Mouse (Mus musculus): ENCODE measurements around the gene Psmb9. TPM values are rescaled to one million over a fixed set of nuclear protein-coding genes. Genes with fewer than 3 reads are reported as not detected.

The Psmb9 gene
- 19.8 TPM for polyA plus RNA-seq (2014; fragmentation: Illumina TruSeq; extraction: RNeasy Lipid Tissue Mini Kit (QIAGEN cat#74804); ENCODE audit: low read depth, low replicate concordance)

DNA sequence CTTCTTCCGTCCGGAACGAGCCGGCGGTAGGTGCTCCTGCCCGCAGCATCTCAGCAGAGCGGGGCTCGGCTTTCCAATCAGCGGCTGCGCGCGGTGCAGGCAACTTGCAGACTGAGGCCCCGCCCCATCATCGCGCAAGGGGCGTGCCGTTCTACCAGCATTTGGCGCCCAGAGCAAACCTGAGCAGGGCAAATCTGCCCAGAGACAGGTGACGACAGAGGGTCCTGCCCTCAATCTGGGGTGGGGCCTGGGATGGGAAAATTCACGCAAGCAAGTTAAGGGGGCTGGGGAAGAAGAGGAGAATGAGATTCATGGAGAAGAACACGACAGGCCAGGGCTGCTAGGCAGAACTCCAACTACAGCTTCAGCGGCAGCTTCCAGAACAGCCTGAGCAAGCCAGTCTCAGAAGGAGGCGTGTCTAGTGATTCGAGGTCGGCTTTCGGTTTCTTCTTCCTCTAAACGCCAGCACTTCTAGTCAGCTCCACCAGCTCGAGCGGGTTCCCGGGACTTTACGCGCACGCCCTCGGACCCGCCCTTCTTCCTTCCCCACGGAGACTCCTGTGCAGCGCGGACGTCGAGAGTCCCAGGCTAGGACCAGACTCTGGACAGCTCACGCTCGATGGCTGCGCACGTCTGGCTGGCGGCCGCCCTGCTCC, at the start of gene Psmb9, which contains the start of gene Tap1:
Gene Psmb9 (minus strand): TSS at position 504 of the 656 bp plus-strand sequence.
Gene Tap1 (plus strand): TSS at position 293 of the 656 bp plus-strand sequence.

GRCm38 (mm10) chr17:34203444-34203843, 15.9 kb upstream of the Psmb9 start, which contains the start of gene Tap2:
Gene Tap2 (plus strand): TSS chr17:34203527.

DNA sequence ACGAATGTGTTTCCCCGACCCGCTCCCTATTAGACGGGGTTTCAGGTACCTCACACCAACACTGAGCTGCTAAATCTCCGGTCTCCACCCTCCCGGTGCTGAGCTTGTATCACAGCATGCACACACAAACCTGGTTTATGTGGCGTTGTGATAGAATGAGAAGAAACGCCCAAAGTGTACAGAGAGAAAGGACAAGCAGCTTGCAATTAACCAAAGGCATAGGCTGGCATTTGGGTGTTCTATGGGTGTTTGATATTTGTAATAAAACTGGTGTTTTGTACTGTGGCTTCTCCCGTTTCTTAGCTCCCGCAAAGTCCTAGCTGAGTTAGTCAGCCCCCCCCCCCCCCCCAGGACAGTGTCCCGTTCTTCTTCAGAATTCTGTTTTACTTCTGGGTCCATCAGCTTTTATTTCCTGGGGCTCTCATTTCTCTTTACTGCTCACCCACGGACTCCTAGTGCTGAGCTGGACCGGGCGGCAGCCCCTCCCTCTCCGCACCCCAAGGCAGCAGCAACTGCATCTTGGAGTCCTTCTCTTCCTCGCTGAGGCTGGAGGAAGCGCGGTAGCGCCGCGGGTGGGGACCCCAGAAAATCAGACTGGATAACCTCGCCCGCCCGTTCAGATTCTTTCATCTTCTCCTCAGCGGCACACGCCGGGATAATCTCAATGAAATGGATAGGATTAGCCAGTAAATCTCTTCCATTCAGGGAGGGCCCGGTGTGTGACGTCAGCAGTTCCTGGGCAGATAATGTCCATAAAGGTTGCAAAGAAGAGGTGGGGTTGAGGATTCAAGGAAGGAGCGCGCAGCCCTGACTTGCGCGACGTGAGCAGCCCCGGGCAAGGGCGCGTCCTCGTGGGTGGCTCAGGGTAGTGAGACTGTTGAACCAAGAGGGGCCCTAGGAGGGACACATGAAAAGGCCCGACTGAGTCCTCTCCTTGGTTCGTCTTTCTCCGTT, 9.7 kb upstream of the Psmb9 start, which contains the start of gene Psmb8:
Gene Psmb8 (plus strand): TSS at position 781 of the 954 bp plus-strand sequence.

DNA sequence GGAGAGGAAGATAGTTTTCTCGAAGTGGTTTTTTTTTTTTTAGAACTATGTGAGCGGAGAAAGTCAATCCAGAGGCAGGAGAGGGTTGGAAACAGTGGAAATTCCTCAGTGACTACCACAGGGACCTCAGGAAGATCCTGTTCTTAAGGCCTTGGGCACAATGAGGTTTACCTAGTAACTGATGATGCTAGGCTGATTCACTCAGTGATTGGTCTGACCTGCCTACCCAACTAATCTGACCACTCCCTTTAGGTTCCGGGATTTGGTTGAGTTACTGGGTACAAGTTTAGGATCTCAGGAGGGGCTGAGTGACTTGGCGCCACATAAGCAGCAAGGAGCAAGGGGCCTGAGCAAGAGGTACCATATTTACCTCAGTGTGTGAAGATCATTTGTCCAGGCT, 34.6 kb downstream of the Psmb9 start, which contains the start of gene H2-DMb1:
Gene H2-DMb1 (plus strand): TSS at position 150 of the 400 bp plus-strand sequence.

GRCm38 (mm10) chr17:34143033-34143432, 44.5 kb downstream of the Psmb9 start, which contains the start of gene H2-DMb2:
Gene H2-DMb2 (plus strand): TSS chr17:34143307.

Other genes starting within 250 kb of the Psmb9 start
- 70.9 TPM for gene Pfdn6, start 247.4 kb downstream of the Psmb9 start, polyA plus RNA-seq (2014; fragmentation: Illumina TruSeq; extraction: RNeasy Lipid Tissue Mini Kit (QIAGEN cat#74804); ENCODE audit: low read depth, low replicate concordance)
- 14.0 TPM for gene Wdr46, start 247.1 kb downstream of the Psmb9 start, polyA plus RNA-seq (2014; fragmentation: Illumina TruSeq; extraction: RNeasy Lipid Tissue Mini Kit (QIAGEN cat#74804); ENCODE audit: low read depth, low replicate concordance)
- 5.6 TPM for gene B3galt4, start 236.3 kb downstream of the Psmb9 start, polyA plus RNA-seq (2014; fragmentation: Illumina TruSeq; extraction: RNeasy Lipid Tissue Mini Kit (QIAGEN cat#74804); ENCODE audit: low read depth, low replicate concordance)
- gene Vps52, start 232.0 kb downstream of the Psmb9 start, polyA plus RNA-seq (2014; fragmentation: Illumina TruSeq; extraction: RNeasy Lipid Tissue Mini Kit (QIAGEN cat#74804); ENCODE audit: low read depth, low replicate concordance) = 36.0 TPM
- 1,863 TPM for gene Rps18, start 231.8 kb downstream of the Psmb9 start, polyA plus RNA-seq (2014; fragmentation: Illumina TruSeq; extraction: RNeasy Lipid Tissue Mini Kit (QIAGEN cat#74804); ENCODE audit: low read depth, low replicate concordance)
- 1,539 TPM for gene H2-K1, start 187.4 kb downstream of the Psmb9 start, polyA plus RNA-seq (2014; fragmentation: Illumina TruSeq; extraction: RNeasy Lipid Tissue Mini Kit (QIAGEN cat#74804); ENCODE audit: low read depth, low replicate concordance)
- gene Ring1, start 163.1 kb downstream of the Psmb9 start, polyA plus RNA-seq (2014; fragmentation: Illumina TruSeq; extraction: RNeasy Lipid Tissue Mini Kit (QIAGEN cat#74804); ENCODE audit: low read depth, low replicate concordance) = 30.7 TPM
- gene H2-Ke6, start 159.7 kb downstream of the Psmb9 start, polyA plus RNA-seq (2014; fragmentation: Illumina TruSeq; extraction: RNeasy Lipid Tissue Mini Kit (QIAGEN cat#74804); ENCODE audit: low read depth, low replicate concordance) = 92.5 TPM
- gene Slc39a7, start 156.1 kb downstream of the Psmb9 start, polyA plus RNA-seq (2014; fragmentation: Illumina TruSeq; extraction: RNeasy Lipid Tissue Mini Kit (QIAGEN cat#74804); ENCODE audit: low read depth, low replicate concordance) = 158 TPM
- gene Rxrb, start 156.0 kb downstream of the Psmb9 start, polyA plus RNA-seq (2014; fragmentation: Illumina TruSeq; extraction: RNeasy Lipid Tissue Mini Kit (QIAGEN cat#74804); ENCODE audit: low read depth, low replicate concordance) = 38.6 TPM
- 1.0 TPM for gene Col11a2, start 148.3 kb downstream of the Psmb9 start, polyA plus RNA-seq (2014; fragmentation: Illumina TruSeq; extraction: RNeasy Lipid Tissue Mini Kit (QIAGEN cat#74804); ENCODE audit: low read depth, low replicate concordance)
- gene H2-Oa, start 95.4 kb downstream of the Psmb9 start, polyA plus RNA-seq (2014; fragmentation: Illumina TruSeq; extraction: RNeasy Lipid Tissue Mini Kit (QIAGEN cat#74804); ENCODE audit: low read depth, low replicate concordance) = 1.3 TPM
- 48.1 TPM for gene H2-DMa, start 68.2 kb downstream of the Psmb9 start, polyA plus RNA-seq (2014; fragmentation: Illumina TruSeq; extraction: RNeasy Lipid Tissue Mini Kit (QIAGEN cat#74804); ENCODE audit: low read depth, low replicate concordance)
- gene Brd2, start 65.1 kb downstream of the Psmb9 start, polyA plus RNA-seq (2014; fragmentation: Illumina TruSeq; extraction: RNeasy Lipid Tissue Mini Kit (QIAGEN cat#74804); ENCODE audit: low read depth, low replicate concordance) = 137 TPM
- 44.6 TPM for gene H2-DMb2, start 44.5 kb downstream of the Psmb9 start, polyA plus RNA-seq (2014; fragmentation: Illumina TruSeq; extraction: RNeasy Lipid Tissue Mini Kit (QIAGEN cat#74804); ENCODE audit: low read depth, low replicate concordance)
- gene H2-DMb1, start 34.7 kb downstream of the Psmb9 start, polyA plus RNA-seq (2014; fragmentation: Illumina TruSeq; extraction: RNeasy Lipid Tissue Mini Kit (QIAGEN cat#74804); ENCODE audit: low read depth, low replicate concordance) = 43.1 TPM
- gene Tap1, start 211 bp downstream of the Psmb9 start, polyA plus RNA-seq (2014; fragmentation: Illumina TruSeq; extraction: RNeasy Lipid Tissue Mini Kit (QIAGEN cat#74804); ENCODE audit: low read depth, low replicate concordance) = 19.5 TPM
- gene Psmb8, start 10.0 kb upstream of the Psmb9 start, polyA plus RNA-seq (2014; fragmentation: Illumina TruSeq; extraction: RNeasy Lipid Tissue Mini Kit (QIAGEN cat#74804); ENCODE audit: low read depth, low replicate concordance) = 45.9 TPM
- 26.3 TPM for gene Tap2, start 15.8 kb upstream of the Psmb9 start, polyA plus RNA-seq (2014; fragmentation: Illumina TruSeq; extraction: RNeasy Lipid Tissue Mini Kit (QIAGEN cat#74804); ENCODE audit: low read depth, low replicate concordance)
- 2.3 TPM for gene H2-Ob, start 51.1 kb upstream of the Psmb9 start, polyA plus RNA-seq (2014; fragmentation: Illumina TruSeq; extraction: RNeasy Lipid Tissue Mini Kit (QIAGEN cat#74804); ENCODE audit: low read depth, low replicate concordance)
- 244 TPM for gene H2-Ab1, start 69.9 kb upstream of the Psmb9 start, polyA plus RNA-seq (2014; fragmentation: Illumina TruSeq; extraction: RNeasy Lipid Tissue Mini Kit (QIAGEN cat#74804); ENCODE audit: low read depth, low replicate concordance)
- 369 TPM for gene H2-Aa, start 100.1 kb upstream of the Psmb9 start, polyA plus RNA-seq (2014; fragmentation: Illumina TruSeq; extraction: RNeasy Lipid Tissue Mini Kit (QIAGEN cat#74804); ENCODE audit: low read depth, low replicate concordance)
- 265 TPM for gene H2-Eb1, start 118.1 kb upstream of the Psmb9 start, polyA plus RNA-seq (2014; fragmentation: Illumina TruSeq; extraction: RNeasy Lipid Tissue Mini Kit (QIAGEN cat#74804); ENCODE audit: low read depth, low replicate concordance)
- gene H2-Eb2, start 137.9 kb upstream of the Psmb9 start, polyA plus RNA-seq (2014; fragmentation: Illumina TruSeq; extraction: RNeasy Lipid Tissue Mini Kit (QIAGEN cat#74804); ENCODE audit: low read depth, low replicate concordance) = not detected
- 0.60 TPM for gene Btnl2, start 167.1 kb upstream of the Psmb9 start, polyA plus RNA-seq (2014; fragmentation: Illumina TruSeq; extraction: RNeasy Lipid Tissue Mini Kit (QIAGEN cat#74804); ENCODE audit: low read depth, low replicate concordance)
- not detected for gene Btnl1, start 189.4 kb upstream of the Psmb9 start, polyA plus RNA-seq (2014; fragmentation: Illumina TruSeq; extraction: RNeasy Lipid Tissue Mini Kit (QIAGEN cat#74804); ENCODE audit: low read depth, low replicate concordance)
- 20.9 TPM for gene BC051142, start 211.1 kb upstream of the Psmb9 start, polyA plus RNA-seq (2014; fragmentation: Illumina TruSeq; extraction: RNeasy Lipid Tissue Mini Kit (QIAGEN cat#74804); ENCODE audit: low read depth, low replicate concordance)